Mouse (Mus musculus) neural tube, embryonic 13.5 days (tissue): ENCODE measurements around the gene Sergef. TPM values are rescaled to one million over a fixed set of nuclear protein-coding genes. Genes with fewer than 3 reads are reported as not detected.

Source experiments
- ATAC-seq: fragments of 200-750 bp; cut with Nextera tagmentation; 2 replicates; pipeline ENCODE4 v1.8.0; 2017; ENCODE audit warnings: low read depth, mild to moderate bottlenecking, moderate TSS enrichment, moderate library complexity
- H3K27ac ChIP-seq: fragments of 300-500 bp; sonication (generic); replicated peaks from 2 replicates; pipeline ENCODE4 v1.5.1; 2015; ENCODE audit warnings: moderate library complexity, mild to moderate bottlenecking, inconsistent platforms
- H3K27me3 ChIP-seq: fragments of 300-500 bp; sonication (generic); 2 replicates; pipeline ENCODE4 v1.6.1; 2015; ENCODE audit warnings: mild to moderate bottlenecking, inconsistent platforms
- H3K36me3 ChIP-seq: fragments of 300-500 bp; sonication (generic); 2 replicates; pipeline ENCODE4 v1.6.1; 2015; ENCODE audit warnings: mild to moderate bottlenecking, inconsistent platforms
- H3K4me1 ChIP-seq: fragments of 300-500 bp; sonication (generic); replicated peaks from 2 replicates; pipeline ENCODE4 v1.6.1; 2015; ENCODE audit warnings: inconsistent platforms
- H3K4me2 ChIP-seq: fragments of 300-500 bp; sonication (generic); 2 replicates; pipeline ENCODE4 v1.6.1; 2015; ENCODE audit warnings: inconsistent platforms, mild to moderate bottlenecking, moderate library complexity
- H3K4me3 ChIP-seq: fragments of 300-500 bp; sonication (generic); 2 replicates; pipeline ENCODE4 v1.5.1; 2015; ENCODE audit warnings: mild to moderate bottlenecking, inconsistent platforms
- H3K9ac ChIP-seq: fragments of 300-500 bp; sonication (generic); 2 replicates; pipeline ENCODE4 v1.6.1; 2015; ENCODE audit warnings: moderate library complexity, mild to moderate bottlenecking, inconsistent platforms
- H3K9me3 ChIP-seq: fragments of 300-500 bp; sonication (generic); 2 replicates; pipeline ENCODE4 v1.6.1; 2016; ENCODE audit warnings: inconsistent platforms
- WGBS: fragments of 180-500 bp; shearing (Covaris S2); methylation state at CpG from one replicate; pipeline ENCODE4 v1.1.7; 2015; 5-methylcytosine and 5-hydroxymethylcytosine counted together
- polyA plus RNA-seq: library from polyadenylated mRNA; unstranded; fragments of >200 nt; fragmentation: Nextera tagmentation; extraction: Ambion mirVana; gene quantifications from 2 replicates; pipeline ENCODE4 v1.2.1, GENCODE M21; 2015

Gene Sergef
- polyA plus RNA-seq, 1 experiment from 2014 or later: 30.7 TPM

DNA sequence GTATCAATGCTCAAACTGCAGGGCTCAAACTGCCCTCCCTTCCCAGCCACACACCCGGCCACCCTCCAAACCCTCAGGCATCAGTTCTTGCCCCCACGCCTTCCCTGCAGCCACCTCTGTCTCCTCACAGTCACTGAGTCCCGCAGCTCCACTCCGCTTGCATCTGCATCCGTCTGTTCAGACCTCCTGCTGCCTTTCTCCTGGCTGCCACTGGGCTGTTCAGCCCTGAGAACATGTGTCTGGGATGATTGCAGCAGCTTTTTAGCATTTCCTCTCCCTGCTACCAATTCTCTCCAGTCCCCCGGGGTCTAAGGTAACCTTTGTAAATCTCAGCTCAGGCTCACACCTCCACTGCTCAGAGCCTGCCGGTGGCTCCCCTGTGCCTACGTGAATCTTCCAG, 109.7 kb downstream of the Sergef start:
- H3K4me3 ChIP-seq: no peak overlapping the region
- no peaks in the 10 kb centered on the region for H3K36me3 ChIP-seq
- H3K27me3 ChIP-seq: no peaks in the 10 kb centered on the region
- 0 out of 2 replicates have a peak, but pooled peaks have one; percentile 23 for ATAC-seq
- 41% methylated on average over 8 of the region's 8 CpGs for WGBS
- no peaks in the 10 kb centered on the region for H3K9me3 ChIP-seq
- H3K27ac ChIP-seq: peak overlapping the region; percentile 38
- peak overlapping the region; percentile 31; the same call in 1 of the 2 replicates for H3K9ac ChIP-seq
- H3K4me1 ChIP-seq: peaks cover 37% of the 10 kb centered on the region
- H3K4me2 ChIP-seq: no peak overlapping the region

GRCm38 (mm10) chr7:46529259-46529658, 110.3 kb downstream of the Sergef start:
- Histone ChIP-seq H3K4me3 (no peak overlapping the region), H3K27me3 (no peaks in the 10 kb centered on the region), H3K27ac (no peak overlapping the region; the same call in 1 of the 2 replicates), H3K4me1 (peaks cover 33% of the 10 kb centered on the region), H3K36me3 (no peaks in the 10 kb centered on the region), H3K4me2 (no peak overlapping the region), H3K9me3 (no peaks in the 10 kb centered on the region), H3K9ac (no peak overlapping the region)
- ATAC-seq: no peak
- WGBS: 81% methylated on average over 5 of the region's 5 CpGs

- 70% methylated on average over 6 of the region's 6 CpGs for WGBS
- Histone ChIP-seq H3K36me3 (no peaks in the 10 kb centered on the region), H3K9ac (no peak overlapping the region), H3K4me1 (peaks cover 15% of the 10 kb centered on the region), H3K9me3 (no peaks in the 10 kb centered on the region), H3K4me3 (no peak overlapping the region), H3K27ac (no peak overlapping the region), H3K4me2 (no peak overlapping the region), H3K27me3 (no peaks in the 10 kb centered on the region)
- ATAC-seq: no peak
Observed at GRCm38 (mm10) chr7:46526665-46527154, 112.9 kb downstream of the Sergef start.

GRCm38 (mm10) chr7:46523215-46523614, 116.4 kb downstream of the Sergef start:
- H3K4me2 ChIP-seq: no peak overlapping the region
- H3K36me3 ChIP-seq: no peaks in the 10 kb centered on the region
- H3K4me3 ChIP-seq: no peak overlapping the region
- no peak overlapping the region for H3K27ac ChIP-seq
- no peaks in the 10 kb centered on the region for H3K27me3 ChIP-seq
- no peak overlapping the region for H3K9ac ChIP-seq
- no peak for ATAC-seq
- WGBS: 88% methylated on average over 7 of the region's 7 CpGs
- no peaks in the 10 kb centered on the region for H3K9me3 ChIP-seq
- H3K4me1 ChIP-seq: peaks cover 8% of the 10 kb centered on the region; the same call in 1 of the 2 replicates

DNA sequence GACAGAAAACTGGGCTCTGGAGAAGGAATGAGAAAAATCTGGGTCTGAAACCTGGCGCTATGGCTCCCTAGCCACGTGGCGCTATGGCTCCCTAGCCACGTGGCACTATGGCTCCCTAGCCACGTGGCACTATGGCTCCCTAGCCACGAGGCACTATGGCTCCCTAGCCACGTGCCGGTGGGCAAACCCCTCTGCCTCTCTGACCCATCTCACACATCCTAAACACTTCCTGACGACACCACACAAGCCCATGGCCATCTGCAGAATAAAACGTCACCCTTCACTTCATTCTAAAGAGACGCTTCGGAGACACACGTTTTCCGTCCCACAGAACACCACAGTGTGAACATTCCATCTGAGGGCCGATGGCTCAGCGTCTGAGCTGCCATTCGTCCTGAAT, 117.8 kb downstream of the Sergef start:
- WGBS: 95% methylated on average over 17 of the region's 17 CpGs
- Histone ChIP-seq H3K4me3 (no peak overlapping the region), H3K4me2 (no peak overlapping the region), H3K36me3 (no peaks in the 10 kb centered on the region), H3K9ac (no peak overlapping the region), H3K27ac (no peak overlapping the region), H3K4me1 (peaks cover 8% of the 10 kb centered on the region; the same call in 1 of the 2 replicates), H3K9me3 (no peaks in the 10 kb centered on the region), H3K27me3 (no peaks in the 10 kb centered on the region)
- no peak for ATAC-seq

DNA sequence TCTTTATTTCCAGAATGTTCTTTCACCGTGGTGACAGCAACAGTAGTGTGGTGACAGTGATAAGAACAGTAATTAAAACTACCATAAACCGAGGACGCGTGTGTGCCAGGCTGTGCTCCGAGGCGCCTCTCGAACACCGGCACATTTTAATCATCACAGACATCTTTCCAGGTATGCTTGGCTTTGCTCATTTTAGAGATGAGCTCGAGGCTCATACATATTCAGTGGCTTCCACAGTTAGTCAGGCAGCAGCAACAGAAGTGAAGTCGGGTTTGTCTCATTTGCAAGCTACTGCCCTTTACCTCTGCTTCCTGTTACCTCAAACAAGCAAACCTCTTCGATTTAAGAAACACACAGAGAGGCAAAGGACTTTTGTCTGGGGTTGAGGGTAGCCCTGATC, 120.5 kb downstream of the Sergef start:
- Histone ChIP-seq H3K4me1 (peaks cover 8% of the 10 kb centered on the region; the same call in 1 of the 2 replicates), H3K36me3 (no peaks in the 10 kb centered on the region), H3K27me3 (no peaks in the 10 kb centered on the region), H3K9ac (no peak overlapping the region), H3K4me3 (no peak overlapping the region), H3K27ac (no peak overlapping the region), H3K9me3 (no peaks in the 10 kb centered on the region), H3K4me2 (no peak overlapping the region)
- 65% methylated on average over 11 of the region's 11 CpGs for WGBS
- ATAC-seq: no peak

DNA sequence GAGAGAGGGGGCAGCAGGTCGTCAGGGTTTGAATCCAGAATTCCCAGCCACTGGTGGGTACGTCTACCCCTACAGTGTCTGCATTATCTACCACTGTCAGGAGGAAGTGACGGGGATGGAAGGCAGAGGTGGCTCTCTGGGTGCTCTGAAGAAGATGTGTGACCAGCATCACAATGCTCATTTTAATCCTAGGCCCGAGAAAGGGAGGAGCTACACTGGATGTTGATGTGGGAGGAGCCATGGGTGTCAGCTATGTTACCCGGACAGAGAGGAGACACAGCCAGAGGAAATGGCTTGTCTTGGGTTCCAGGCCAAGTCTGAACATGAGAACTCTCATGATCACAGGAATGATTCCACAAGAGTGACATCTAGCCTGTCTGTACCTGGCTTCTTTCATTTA, 122.4 kb downstream of the Sergef start:
- Histone ChIP-seq H3K4me2 (no peak overlapping the region), H3K9me3 (no peaks in the 10 kb centered on the region), H3K9ac (no peak overlapping the region), H3K4me3 (no peak overlapping the region), H3K27me3 (no peaks in the 10 kb centered on the region), H3K4me1 (peaks cover 8% of the 10 kb centered on the region; the same call in 1 of the 2 replicates), H3K27ac (no peak overlapping the region), H3K36me3 (no peaks in the 10 kb centered on the region)
- ATAC-seq: no peak
- WGBS: 67% methylated on average over 5 of the region's 5 CpGs

GRCm38 (mm10) chr7:46515960-46516359, 123.6 kb downstream of the Sergef start:
- H3K27me3 ChIP-seq: peaks cover 6% of the 10 kb centered on the region; the same call in 1 of the 2 replicates
- ATAC-seq: no peak
- H3K36me3 ChIP-seq: no peaks in the 10 kb centered on the region
- H3K27ac ChIP-seq: no peak overlapping the region
- peaks cover 10% of the 10 kb centered on the region for H3K4me1 ChIP-seq
- H3K4me3 ChIP-seq: no peak overlapping the region
- no peak overlapping the region for H3K9ac ChIP-seq
- H3K9me3 ChIP-seq: no peaks in the 10 kb centered on the region
- H3K4me2 ChIP-seq: no peak overlapping the region
- WGBS: 83% methylated on average over 5 of the region's 5 CpGs

DNA sequence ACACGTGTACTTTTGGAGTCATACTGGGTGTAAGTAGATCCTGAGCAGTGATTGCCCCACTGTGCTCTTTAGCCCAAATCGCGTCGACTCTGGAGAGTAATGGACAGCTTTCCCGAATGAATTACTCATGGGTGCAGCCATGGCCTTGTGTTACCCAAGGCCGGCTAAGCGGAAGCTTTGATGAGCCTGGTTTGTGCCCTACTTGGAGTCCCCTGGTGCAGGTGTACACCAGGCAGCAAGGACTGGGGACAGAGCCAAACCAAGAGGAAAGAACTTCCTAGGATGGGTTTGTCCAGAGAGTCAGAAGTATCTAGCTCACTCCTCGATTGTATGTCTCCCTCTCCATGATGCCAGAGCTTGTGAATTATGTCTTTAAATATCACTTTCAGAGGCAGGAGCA, 124.6 kb downstream of the Sergef start:
- Histone ChIP-seq H3K9me3 (no peaks in the 10 kb centered on the region), H3K27ac (no peak overlapping the region), H3K4me1 (peaks cover 20% of the 10 kb centered on the region), H3K9ac (no peak overlapping the region), H3K4me2 (no peak overlapping the region), H3K36me3 (no peaks in the 10 kb centered on the region), H3K27me3 (peaks cover 9% of the 10 kb centered on the region; the same call in 1 of the 2 replicates), H3K4me3 (no peak overlapping the region)
- ATAC-seq: no peak
- 93% methylated on average over 8 of the region's 8 CpGs for WGBS

- Histone ChIP-seq H3K27ac (no peak overlapping the region), H3K4me1 (peaks cover 26% of the 10 kb centered on the region), H3K27me3 (peaks cover 9% of the 10 kb centered on the region; the same call in 1 of the 2 replicates), H3K4me3 (no peak overlapping the region), H3K9me3 (no peaks in the 10 kb centered on the region), H3K9ac (no peak overlapping the region), H3K4me2 (no peak overlapping the region), H3K36me3 (no peaks in the 10 kb centered on the region)
- 85% methylated on average over 8 of the region's 8 CpGs for WGBS
- no peak for ATAC-seq
Observed at GRCm38 (mm10) chr7:46513562-46513961, 126.0 kb downstream of the Sergef start.

DNA sequence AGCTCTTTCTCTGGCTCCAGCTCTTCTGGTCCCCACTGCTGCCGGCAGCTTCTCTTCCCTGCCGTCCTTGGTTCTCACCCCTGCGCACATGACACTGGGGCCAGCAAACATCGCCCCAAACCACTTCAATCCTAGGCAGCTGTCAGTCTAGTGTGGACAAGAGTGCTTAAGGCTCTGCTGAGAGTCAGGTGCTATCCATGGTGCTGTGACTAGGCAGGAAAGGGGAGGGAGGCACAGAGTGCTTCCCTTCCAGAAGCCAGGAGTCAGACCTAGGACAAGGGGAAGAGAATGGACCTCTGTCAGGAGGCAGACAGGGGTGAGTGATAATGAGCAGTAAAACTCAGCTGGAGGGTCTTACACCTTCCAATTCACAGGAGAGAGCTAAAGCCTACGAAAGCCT, 126.8 kb downstream of the Sergef start:
- no peaks in the 10 kb centered on the region for H3K9me3 ChIP-seq
- no peak for ATAC-seq
- H3K27ac ChIP-seq: 0 out of 2 replicates have a peak overlapping the region, but pooled peaks have one; percentile 38

DNA sequence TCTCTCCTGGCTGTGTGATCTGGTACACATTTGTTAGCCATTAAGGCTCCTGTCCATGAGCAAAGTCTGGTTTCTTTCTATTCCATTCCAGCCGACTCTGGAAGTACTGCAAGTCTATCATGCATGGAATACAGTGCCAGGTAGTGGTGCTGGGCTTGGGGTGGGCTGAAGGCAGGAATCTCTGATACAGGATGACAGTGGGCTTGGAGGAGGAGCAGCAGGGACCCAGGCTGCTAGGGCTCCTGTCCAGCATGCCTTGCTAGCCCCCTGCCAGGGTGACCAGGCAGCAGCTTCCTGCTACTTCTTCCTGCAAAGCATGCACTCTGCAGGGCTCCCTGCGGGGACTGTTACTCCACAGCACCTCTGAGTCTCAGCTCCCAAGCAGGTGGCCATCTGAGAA, 128.8 kb downstream of the Sergef start:
- Histone ChIP-seq H3K9ac (no peak overlapping the region), H3K4me1 (peaks cover 31% of the 10 kb centered on the region), H3K9me3 (no peaks in the 10 kb centered on the region), H3K27ac (no peak overlapping the region; the same call in 1 of the 2 replicates), H3K4me3 (no peak overlapping the region), H3K27me3 (peaks cover 9% of the 10 kb centered on the region; the same call in 1 of the 2 replicates), H3K36me3 (no peaks in the 10 kb centered on the region), H3K4me2 (no peak overlapping the region)
- no peak for ATAC-seq
- WGBS: 72% methylated on average over 2 of the region's 2 CpGs

More for the DNA sequence above, 126.8 kb downstream of the Sergef start:
- Histone ChIP-seq H3K4me3 (no peak overlapping the region), H3K9ac (no peak overlapping the region), H3K4me2 (no peak overlapping the region), H3K4me1 (peaks cover 31% of the 10 kb centered on the region), H3K27me3 (peaks cover 9% of the 10 kb centered on the region; the same call in 1 of the 2 replicates), H3K36me3 (no peaks in the 10 kb centered on the region)
- WGBS: 72% methylated on average over 5 of the region's 5 CpGs
